ENCODE assay signal across 8 mouse cellular contexts in genomic region chr4:107962044-107962732, GRCm38 (mm10). TPM values are rescaled to one million over a fixed set of nuclear protein-coding genes. Genes with fewer than 3 reads are reported as not detected.
DNase-seq lines count a peak whose midpoint lies in the region; ATAC-seq lines count a peak whose summit lies in the region.

No protein-coding gene starts in this region.

- H3K27me3 ChIP-seq in hindbrain, embryonic 14.5 days (ENCODE audit: control insufficient read depth, insufficient read depth, low read length) = no peaks in the 10 kb centered on the region
- no peaks in the 10 kb centered on the region for H3K27me3 ChIP-seq in hindbrain, embryonic 13.5 days

- H3K4me1 ChIP-seq in hindbrain, embryonic 14.5 days (replicated peaks; ENCODE audit: control insufficient read depth, insufficient read depth, low read length) = 0 out of 2 replicates have a peak, but pooled peaks cover 10% of the 10 kb centered on the region
- peaks cover 14% of the 10 kb centered on the region for H3K4me1 ChIP-seq in hindbrain, embryonic 13.5 days (replicated peaks)

- 70% methylated on average over 11 of the region's 11 CpGs for WGBS in hindbrain, embryonic 14.5 days
- 69% methylated on average over 11 of the region's 11 CpGs for WGBS in hindbrain, embryonic 13.5 days

- no peak overlapping the region for H3K4me2 ChIP-seq in hindbrain, embryonic 14.5 days (replicated peaks)
- H3K4me2 ChIP-seq in hindbrain, embryonic 13.5 days = no peak overlapping the region

- no peak overlapping the region for H3K4me3 ChIP-seq in hindbrain, embryonic 14.5 days (replicated peaks; ENCODE audit: low read length)
- no peak overlapping the region for H3K4me3 ChIP-seq in hindbrain, embryonic 13.5 days

- no peak overlapping the region for H3K27ac ChIP-seq in hindbrain, embryonic 14.5 days
- no peak overlapping the region for H3K27ac ChIP-seq in hindbrain, embryonic 13.5 days

- H3K9me3 ChIP-seq in hindbrain, embryonic 14.5 days (ENCODE audit: control insufficient read depth, low read length) = no peaks in the 10 kb centered on the region
- H3K9me3 ChIP-seq in hindbrain, embryonic 13.5 days = no peaks in the 10 kb centered on the region

- ATAC-seq in hindbrain, embryonic 14.5 days (ENCODE audit: low FRiP score) = peak; percentile 14; the same call in 1 of the 2 replicates
- no peak for ATAC-seq in hindbrain, embryonic 13.5 days (ENCODE audit: low FRiP score)

- no peak overlapping the region for H3K9ac ChIP-seq in hindbrain, embryonic 14.5 days
- H3K9ac ChIP-seq in hindbrain, embryonic 13.5 days = no peak overlapping the region

- no peaks in the 10 kb centered on the region for H3K36me3 ChIP-seq in hindbrain, embryonic 14.5 days (replicated peaks; ENCODE audit: control insufficient read depth, insufficient read depth)
- no peaks in the 10 kb centered on the region for H3K36me3 ChIP-seq in hindbrain, embryonic 13.5 days

- DNase-seq in hindbrain, embryonic 14.5 days (ENCODE audit: low spot score) = no peak
- peak; percentile 80 for DNase-seq in MEL-GATA-1-ER (ENCODE audit: extremely low read depth, low read depth)
- peak; percentile 59 for DNase-seq in gastrocnemius, postnatal 10 days
- peak; percentile 33 to 56 for DNase-seq in kidney, postnatal 25 days
- DNase-seq in testis, postnatal 14 days (ENCODE audit: low spot score) = peak; percentile 29
- no peak for DNase-seq in cerebellum, adult 9-11 months
- DNase-seq in layer of hippocampus, postnatal 10 days (ENCODE audit: low spot score in 2 of 2) = no peak

RNA-seq across cellular contexts. Expression of gene Slc1a7, which starts 5.9 kb away (rescaled TPM):
- polyA plus RNA-seq in hindbrain, embryonic 14.5 days (2014; fragmentation: Nextera tagmentation; extraction: Ambion mirVana) = 0.08 TPM in 1 of 2 replicates, not detected in the other
- polyA plus RNA-seq in hindbrain, embryonic 13.5 days (2015; fragmentation: Nextera tagmentation; extraction: Ambion mirVana) = not detected in 2 replicates
- total RNA-seq in gastrocnemius, postnatal 10 days (2021) = not detected
- total RNA-seq in layer of hippocampus, postnatal 10 days (2021) = under 1 TPM; 0.14 to 0.18 TPM

RNA-seq across cellular contexts. Expression of gene Cpt2, which starts 38.8 kb away (rescaled TPM):
- polyA plus RNA-seq in hindbrain, embryonic 14.5 days (2014; fragmentation: Nextera tagmentation; extraction: Ambion mirVana) = 18.4 and 19.4 TPM in 2 replicates
- 19.0 and 20.0 TPM in 2 replicates for polyA plus RNA-seq in hindbrain, embryonic 13.5 days (2015; fragmentation: Nextera tagmentation; extraction: Ambion mirVana)
- total RNA-seq in gastrocnemius, postnatal 10 days (2021) = 10 to 100 TPM; 45.4 to 46.0 TPM
- 1 to 10 TPM; 7.3 to 9.4 TPM for total RNA-seq in layer of hippocampus, postnatal 10 days (2021)

Comparison
In these comparisons a context has a peak if more than half of its experiments do, and no peak if none do; other contexts are left out.
1. DNase-seq: peak in MEL-GATA-1-ER (single experiment), gastrocnemius, postnatal 10 days (single experiment), kidney, postnatal 25 days (2 of 2) and testis, postnatal 14 days (single experiment); none in hindbrain, embryonic 14.5 days (single experiment), cerebellum, adult 9-11 months (single experiment) and layer of hippocampus, postnatal 10 days (0 of 2).
2. RNA of gene Cpt2, which starts 38.8 kb away (total RNA-seq): 45.4 to 46.0 TPM in gastrocnemius, postnatal 10 days; 7.3 to 9.4 TPM in layer of hippocampus, postnatal 10 days; every median in the first group is over 4 times any median in the second.